Mouse (Mus musculus) cortical plate, adult 2 months (tissue): ENCODE measurements around the gene Ppp1r16b.

Experiments used
- CTCF ChIP-seq: fragments of 200-500 bp; IDR thresholded peaks from 2 replicates; pipeline ENCODE4 v1.5.1; 2011; ENCODE audit warnings: mild to moderate bottlenecking, control low read depth, low read length; ENCODE audit not compliant: insufficient read depth; ENCODE audit errors: extremely low read depth
- POLR2A ChIP-seq: fragments of 200-500 bp; IDR thresholded peaks from 2 replicates; pipeline ENCODE4 v1.6.1; 2011; ENCODE audit warnings: mild to moderate bottlenecking, low read length, control low read depth; ENCODE audit not compliant: insufficient read depth; ENCODE audit errors: extremely low read depth

GRCm38 (mm10) chr2:158722135-158722534, 56.9 kb downstream of the Ppp1r16b start:
- TF ChIP-seq CTCF: no peak
- TF ChIP-seq POLR2A: no peak
